Mouse (Mus musculus) forebrain, embryonic 10.5 days (tissue): ENCODE measurements around the gene Noc4l. TPM values are rescaled to one million over a fixed set of nuclear protein-coding genes. Genes with fewer than 3 reads are reported as not detected.

Experiments used
- DNase-seq: peaks from one replicate; pipeline ENCODE4 v3.0.0-alpha.2; 2017; ENCODE audit warnings: low spot score; ENCODE audit errors: extremely low spot score
- H3K27ac ChIP-seq: fragments of 300-500 bp; sonication (generic); 2 replicates; pipeline ENCODE4 v1.5.1; 2016; ENCODE audit warnings: mild to moderate bottlenecking
- H3K27me3 ChIP-seq: fragments of 300-500 bp; sonication (generic); 2 replicates; pipeline ENCODE4 v1.6.1; 2016; ENCODE audit warnings: mild to moderate bottlenecking; ENCODE audit not compliant: poor library complexity, severe bottlenecking
- H3K36me3 ChIP-seq: fragments of 300-500 bp; sonication (generic); replicated peaks from 2 replicates; pipeline ENCODE4 v1.6.1; 2016; ENCODE audit warnings: mild to moderate bottlenecking, moderate library complexity
- H3K4me1 ChIP-seq: fragments of 300-500 bp; sonication (generic); 2 replicates; pipeline ENCODE4 v1.6.1; 2016
- H3K4me3 ChIP-seq: fragments of 300-500 bp; sonication (generic); 2 replicates; pipeline ENCODE4 v1.5.1; 2016; ENCODE audit warnings: mild to moderate bottlenecking, moderate library complexity
- H3K9me3 ChIP-seq: fragments of 300-500 bp; sonication (generic); 2 replicates; pipeline ENCODE4 v1.6.1; 2016; ENCODE audit warnings: mild to moderate bottlenecking, moderate library complexity
- WGBS: fragments of 180-500 bp; shearing (Covaris S2); methylation state at CpG from one replicate; pipeline ENCODE4 v1.1.7; 2016; 5-methylcytosine and 5-hydroxymethylcytosine counted together
- polyA plus RNA-seq: library from polyadenylated mRNA; unstranded; fragments of >200 nt; fragmentation: Nextera tagmentation; extraction: Ambion mirVana; gene quantifications from 2 replicates; pipeline ENCODE4 v1.2.1, GENCODE M21; 2016

The Noc4l gene
- 100 and 102 TPM in 2 replicates for polyA plus RNA-seq

- 1% methylated on average over 91 of the region's 91 CpGs for WGBS
- Histone ChIP-seq H3K9me3 (no peaks in the 10 kb centered on the region), H3K27me3 (no peaks in the 10 kb centered on the region), H3K36me3 (peaks cover 78% of the 10 kb centered on the region), H3K4me3 (peak within 1 kb of the TSS; percentile 97), H3K27ac (peak within 1 kb of the TSS; percentile 85), H3K4me1 (peaks cover 22% of the 10 kb centered on the region)
- peak; percentile 93 for DNase-seq
Measured at GRCm38 (mm10) chr5:110652719-110653648, at the start of gene Noc4l, which contains the start of gene Ddx51. Gene Noc4l (minus strand): TSS chr5:110653417. Gene Ddx51 (plus strand): TSS chr5:110653451.

DNA sequence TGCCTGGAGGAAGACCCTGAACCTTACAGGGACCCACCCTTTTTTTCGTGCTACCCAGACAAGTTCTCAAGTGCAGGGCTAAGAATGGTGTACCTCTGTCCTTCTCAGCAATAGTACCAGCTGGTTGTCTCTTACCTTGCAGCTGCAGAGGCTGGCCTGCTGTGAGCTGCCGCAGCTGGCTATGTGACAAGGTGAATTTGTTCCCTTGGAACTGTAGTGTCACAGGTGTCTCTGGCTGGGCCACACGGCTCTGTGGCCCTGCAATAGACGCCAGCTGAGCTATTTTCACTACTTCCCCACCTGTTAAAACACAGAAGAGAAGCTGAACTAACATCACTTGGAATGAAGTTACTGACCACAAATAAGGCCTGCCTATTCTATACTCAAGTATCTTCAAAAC, 45.4 kb upstream of the Noc4l start:
- H3K4me1 ChIP-seq, result no peaks in the 10 kb centered on the region
- no peaks in the 10 kb centered on the region for H3K27me3 ChIP-seq
- H3K36me3 ChIP-seq, result peaks cover 99% of the 10 kb centered on the region
- WGBS, result 88% methylated on average over 4 of the region's 4 CpGs
- H3K4me3 ChIP-seq, result no peak overlapping the region
- H3K27ac ChIP-seq, result no peak overlapping the region
- no peak for DNase-seq
- no peaks in the 10 kb centered on the region for H3K9me3 ChIP-seq

DNA sequence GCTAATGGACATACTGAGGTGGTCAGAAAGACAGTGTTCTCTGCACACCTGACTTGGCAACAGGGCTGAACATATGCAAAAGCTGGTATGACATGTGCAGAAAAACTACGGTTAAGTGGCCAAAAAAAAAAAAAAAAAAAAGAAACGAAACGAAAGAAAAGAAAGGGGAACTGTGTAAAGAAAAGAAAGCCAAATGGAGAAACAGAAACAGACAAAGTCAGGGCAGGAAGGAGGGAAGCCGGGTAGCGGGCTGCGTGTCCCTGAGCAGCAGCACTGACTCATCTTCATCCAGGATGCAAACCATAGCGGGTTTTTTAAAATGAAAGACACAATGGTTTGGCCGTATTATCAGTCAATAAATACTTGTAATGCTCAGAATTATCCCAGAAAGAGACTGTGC, 28.8 kb upstream of the Noc4l start:
- WGBS, result 94% methylated on average over 8 of the region's 8 CpGs
- no peaks in the 10 kb centered on the region for H3K27me3 ChIP-seq
- H3K36me3 ChIP-seq, result peaks cover 100% of the 10 kb centered on the region
- H3K27ac ChIP-seq, result no peak overlapping the region
- H3K4me1 ChIP-seq, result no peaks in the 10 kb centered on the region
- no peak for DNase-seq
- H3K4me3 ChIP-seq, result no peak overlapping the region
- H3K9me3 ChIP-seq, result no peaks in the 10 kb centered on the region

GRCm38 (mm10) chr5:110665486-110666121, 12.4 kb upstream of the Noc4l start:
- Histone ChIP-seq H3K27ac (no peak overlapping the region), H3K36me3 (peaks cover 99% of the 10 kb centered on the region), H3K4me3 (no peak overlapping the region), H3K4me1 (no peaks in the 10 kb centered on the region), H3K9me3 (no peaks in the 10 kb centered on the region), H3K27me3 (no peaks in the 10 kb centered on the region)
- WGBS, result 73% methylated on average over 6 of the region's 6 CpGs
- DNase-seq, result no peak

- Histone ChIP-seq H3K4me1 (no peaks in the 10 kb centered on the region), H3K9me3 (no peaks in the 10 kb centered on the region), H3K36me3 (peaks cover 99% of the 10 kb centered on the region), H3K27me3 (no peaks in the 10 kb centered on the region), H3K27ac (no peak overlapping the region), H3K4me3 (no peak overlapping the region)
- no peak for DNase-seq
- WGBS, result 92% methylated on average over 2 of the region's 2 CpGs
Measured at GRCm38 (mm10) chr5:110664750-110665269, 11.6 kb upstream of the Noc4l start.

GRCm38 (mm10) chr5:110664041-110664440, 10.8 kb upstream of the Noc4l start:
- Histone ChIP-seq H3K4me1 (no peaks in the 10 kb centered on the region), H3K27ac (no peak overlapping the region), H3K27me3 (no peaks in the 10 kb centered on the region), H3K36me3 (peaks cover 99% of the 10 kb centered on the region), H3K9me3 (no peaks in the 10 kb centered on the region), H3K4me3 (no peak overlapping the region)
- no peak for DNase-seq
- 92% methylated on average over 2 of the region's 2 CpGs for WGBS

DNA sequence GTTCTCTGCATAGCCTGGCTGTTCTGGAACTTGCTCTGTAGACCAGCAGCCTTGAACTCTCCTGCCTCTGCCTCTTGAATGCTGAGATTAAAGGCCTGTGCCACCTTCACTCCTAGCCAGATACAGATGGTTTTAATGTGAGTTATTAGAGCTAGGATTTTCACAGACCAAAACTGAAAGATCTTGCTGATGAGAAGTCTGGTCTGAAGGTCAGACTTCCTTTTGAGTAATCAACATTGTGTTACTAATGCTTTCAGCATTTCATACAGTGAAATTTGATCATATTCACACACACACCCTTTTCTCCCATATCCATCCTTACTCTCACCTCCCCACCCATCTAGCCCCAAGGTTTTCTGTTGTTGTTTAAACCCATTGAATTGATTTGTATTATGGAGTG, 6.5 kb upstream of the Noc4l start:
- Histone ChIP-seq H3K4me3 (no peak overlapping the region), H3K4me1 (peaks cover under 1% of the 10 kb centered on the region; the same call in 1 of the 2 replicates), H3K36me3 (peaks cover 99% of the 10 kb centered on the region), H3K9me3 (no peaks in the 10 kb centered on the region), H3K27me3 (no peaks in the 10 kb centered on the region), H3K27ac (no peak overlapping the region)
- DNase-seq, result no peak

- Histone ChIP-seq H3K9me3 (no peaks in the 10 kb centered on the region), H3K4me3 (peak overlapping the region; percentile 97), H3K27me3 (no peaks in the 10 kb centered on the region), H3K4me1 (peaks cover 22% of the 10 kb centered on the region), H3K27ac (peak overlapping the region; percentile 85), H3K36me3 (peaks cover 78% of the 10 kb centered on the region)
- no peak for DNase-seq
- WGBS, result 2% methylated on average over 37 of the region's 37 CpGs
Measured at GRCm38 (mm10) chr5:110653686-110654085, 469 bp upstream of the Noc4l start.

DNA sequence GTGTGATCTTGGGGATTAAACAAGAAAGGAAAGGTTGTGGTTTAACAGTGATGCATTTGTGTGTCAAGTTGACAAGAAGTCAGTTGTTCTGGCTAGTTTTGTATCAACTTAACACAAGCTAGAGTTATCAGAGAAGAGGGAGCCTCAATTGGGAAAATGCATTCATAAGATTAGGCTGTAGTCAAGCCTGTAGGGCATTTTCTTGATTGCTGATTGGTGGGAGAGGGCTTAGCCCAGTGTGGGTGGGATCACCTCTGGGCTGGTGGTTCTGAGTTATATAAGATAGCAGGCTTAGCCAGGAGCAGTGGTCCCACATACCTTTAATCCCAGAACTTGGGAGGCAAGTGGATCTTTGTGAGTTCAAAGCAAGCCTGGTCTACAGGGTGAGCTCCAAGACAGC, 6.8 kb downstream of the Noc4l start:
- Histone ChIP-seq H3K4me1 (no peaks in the 10 kb centered on the region), H3K4me3 (no peak overlapping the region), H3K27ac (no peak overlapping the region), H3K27me3 (no peaks in the 10 kb centered on the region), H3K36me3 (peaks cover 65% of the 10 kb centered on the region), H3K9me3 (peaks cover 8% of the 10 kb centered on the region; the same call in 1 of the 2 replicates)
- DNase-seq, result no peak

GRCm38 (mm10) chr5:110639459-110639858, 13.8 kb downstream of the Noc4l start:
- Histone ChIP-seq H3K27me3 (peaks cover 24% of the 10 kb centered on the region; the same call in 1 of the 2 replicates), H3K4me1 (peaks cover 5% of the 10 kb centered on the region), H3K4me3 (peak overlapping the region; percentile 22; the same call in 1 of the 2 replicates), H3K36me3 (no peaks in the 10 kb centered on the region), H3K9me3 (peaks cover 8% of the 10 kb centered on the region; the same call in 1 of the 2 replicates), H3K27ac (peak overlapping the region; percentile 49; the same call in 1 of the 2 replicates)
- DNase-seq, result peak; percentile 69
- WGBS, result 31% methylated on average over 12 of the region's 12 CpGs

DNA sequence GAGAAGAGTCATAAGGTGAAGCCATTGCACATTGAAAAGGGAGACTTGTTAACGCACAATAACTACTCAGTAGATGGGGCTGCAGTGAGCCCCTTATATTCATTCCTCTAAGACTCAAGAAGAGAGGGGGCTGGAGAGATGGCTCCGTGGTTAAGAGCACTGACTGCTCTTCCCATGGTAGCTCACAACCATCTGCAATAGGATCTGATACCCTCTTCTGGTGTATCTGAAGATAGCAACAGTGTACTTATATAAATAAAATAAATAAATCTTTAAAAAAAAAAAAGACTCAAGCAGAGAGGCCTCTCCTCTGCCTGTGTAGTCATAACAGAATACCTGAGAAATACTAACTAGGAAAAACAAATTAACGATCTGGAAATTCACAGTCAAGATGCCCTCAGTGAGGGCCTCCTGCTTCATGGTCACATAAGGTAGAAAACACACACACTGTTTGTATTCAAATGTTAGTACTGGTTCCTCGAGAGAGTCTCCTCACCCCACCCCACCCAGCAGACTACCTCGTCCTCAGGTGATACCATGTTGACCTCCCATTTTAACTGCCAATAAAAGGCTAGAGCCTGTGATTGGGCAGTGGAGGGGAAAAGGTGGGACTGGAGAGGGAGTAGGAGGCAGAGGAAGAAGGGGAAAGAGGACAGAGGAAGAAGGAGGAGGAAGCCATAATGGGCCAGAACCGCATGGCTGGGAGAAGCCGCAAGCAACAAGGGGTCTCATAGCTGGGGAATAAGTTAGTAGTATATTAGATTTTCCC, 14.7 kb downstream of the Noc4l start:
- Histone ChIP-seq H3K4me3 (no peak overlapping the region), H3K4me1 (peaks cover 5% of the 10 kb centered on the region), H3K36me3 (no peaks in the 10 kb centered on the region), H3K27me3 (peaks cover 24% of the 10 kb centered on the region; the same call in 1 of the 2 replicates), H3K27ac (no peak overlapping the region), H3K9me3 (peaks cover 8% of the 10 kb centered on the region; the same call in 1 of the 2 replicates)
- 81% methylated on average over 7 of the region's 7 CpGs for WGBS
- no peak for DNase-seq
